Mouse (Mus musculus) adrenal gland, adult 18-20 months (tissue): ENCODE results near the gene Knstrn. TPM values are rescaled to one million over a fixed set of nuclear protein-coding genes. Genes with fewer than 3 reads are reported as not detected.

ENCODE experiments used
- DNase-seq, 2 experiments: peaks; one replicate each; pipeline ENCODE4 v3.0.0; 2021 to 2022; ENCODE audit warnings: low spot score in 2 of 2
- total RNA-seq, 2 experiments: library from RNA; stranded (reverse); gene quantifications; 1 replicate in 1 of 2; 2 replicates in 1 of 2; pipeline ENCODE4 v1.2.3; 2021

Gene Knstrn
- total RNA-seq, 2 experiments from 2014 or later = 1.2 to 1.5 TPM

DNA sequence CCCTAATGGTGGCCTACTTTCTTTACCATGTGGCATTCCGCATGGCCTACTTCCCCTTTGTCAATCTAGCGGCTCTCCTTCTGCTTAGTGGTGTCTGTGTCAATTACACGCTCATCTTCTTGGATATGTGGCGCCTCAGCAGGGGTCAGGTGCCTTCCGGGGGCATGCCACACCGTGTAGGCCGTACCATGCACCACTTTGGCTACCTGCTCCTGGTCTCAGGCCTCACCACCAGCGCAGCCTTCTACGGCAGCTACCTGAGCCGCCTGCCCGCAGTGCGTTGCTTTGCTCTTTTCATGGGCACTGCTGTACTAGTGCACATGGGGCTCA, 23.6 kb upstream of the Knstrn start:
- no peak for DNase-seq

DNA sequence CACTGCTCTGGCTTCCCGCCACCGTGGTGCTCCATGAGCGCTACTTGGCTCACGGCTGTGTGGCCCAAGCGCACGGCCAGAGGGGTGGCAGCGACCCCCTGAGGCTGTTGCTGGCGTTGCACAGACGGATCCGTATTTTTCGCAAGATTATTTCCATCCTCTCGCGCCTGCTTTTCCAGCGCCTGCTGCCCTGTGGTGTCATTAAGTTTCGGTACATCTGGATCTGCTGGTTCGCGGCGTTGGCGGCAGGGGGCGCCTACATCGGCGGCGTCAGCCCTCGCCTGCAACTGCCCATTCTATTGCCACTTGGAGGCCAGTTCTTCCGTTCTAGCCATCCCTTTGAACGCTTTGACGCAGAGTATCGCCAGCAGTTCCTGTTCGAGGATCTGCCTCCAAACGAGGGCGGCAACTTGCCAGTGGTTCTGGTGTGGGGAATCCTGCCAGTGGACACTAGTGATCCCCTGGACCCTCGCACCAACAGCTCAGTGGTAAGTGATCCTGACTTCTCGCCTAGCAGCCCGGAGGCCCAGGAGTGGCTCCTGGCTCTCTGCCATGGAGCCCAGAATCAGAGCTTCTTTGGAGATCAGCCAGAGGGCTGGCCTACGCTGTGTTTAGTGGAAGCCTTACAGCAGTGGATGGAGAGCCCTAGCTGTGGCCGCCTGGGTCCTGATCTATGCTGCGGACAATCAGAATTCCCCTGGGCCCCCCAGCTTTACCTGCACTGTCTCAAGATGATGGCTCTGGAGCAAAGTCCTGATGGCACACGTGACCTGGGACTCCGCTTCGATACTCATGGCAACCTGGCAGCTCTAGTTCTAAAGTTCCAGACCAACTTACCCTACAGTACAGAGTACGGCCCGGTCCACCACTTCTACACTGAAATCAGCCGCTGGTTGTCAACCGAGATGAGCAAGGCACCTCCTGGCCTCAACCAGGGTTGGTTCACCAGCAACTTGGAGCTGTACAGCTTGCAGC, 23.0 kb upstream of the Knstrn start:
- DNase-seq = peak; percentile 70 to 73

- DNase-seq = no peak
These were observed 22.1 kb upstream of the Knstrn start for GRCm38 (mm10) chr2:118791591-118792258.

GRCm38 (mm10) chr2:118792259-118792613, 21.6 kb upstream of the Knstrn start:
- no peak for DNase-seq

- DNase-seq = no peak
These were observed 20.2 kb upstream of the Knstrn start for GRCm38 (mm10) chr2:118793636-118794035.

- DNase-seq = no peak
These were observed 11.2 kb upstream of the Knstrn start for GRCm38 (mm10) chr2:118802542-118803118.

GRCm38 (mm10) chr2:118804474-118804873, 9.3 kb upstream of the Knstrn start:
- no peak for DNase-seq

GRCm38 (mm10) chr2:118805137-118805536, 8.7 kb upstream of the Knstrn start:
- DNase-seq = no peak

DNA sequence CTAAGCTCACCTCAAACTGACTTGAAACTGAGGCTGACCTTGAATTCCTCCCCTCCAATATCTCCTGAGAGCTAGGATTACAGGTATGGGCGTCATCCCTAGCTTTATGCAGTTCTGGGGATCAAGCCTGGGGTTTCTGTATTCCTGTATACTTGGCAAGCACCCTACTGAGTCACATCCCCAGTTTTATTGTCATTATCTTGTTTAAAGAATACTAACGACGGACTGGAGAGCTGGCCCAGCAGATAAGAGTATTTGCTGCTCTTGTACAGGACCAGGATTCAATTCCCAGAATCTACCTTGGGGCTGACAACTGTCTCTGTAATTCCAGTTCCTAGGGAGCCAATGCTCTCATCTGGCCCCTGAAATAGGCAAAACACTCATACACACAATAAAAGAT, 8.0 kb upstream of the Knstrn start:
- no peak for DNase-seq

GRCm38 (mm10) chr2:118806860-118807259, 6.9 kb upstream of the Knstrn start:
- no peak for DNase-seq

DNA sequence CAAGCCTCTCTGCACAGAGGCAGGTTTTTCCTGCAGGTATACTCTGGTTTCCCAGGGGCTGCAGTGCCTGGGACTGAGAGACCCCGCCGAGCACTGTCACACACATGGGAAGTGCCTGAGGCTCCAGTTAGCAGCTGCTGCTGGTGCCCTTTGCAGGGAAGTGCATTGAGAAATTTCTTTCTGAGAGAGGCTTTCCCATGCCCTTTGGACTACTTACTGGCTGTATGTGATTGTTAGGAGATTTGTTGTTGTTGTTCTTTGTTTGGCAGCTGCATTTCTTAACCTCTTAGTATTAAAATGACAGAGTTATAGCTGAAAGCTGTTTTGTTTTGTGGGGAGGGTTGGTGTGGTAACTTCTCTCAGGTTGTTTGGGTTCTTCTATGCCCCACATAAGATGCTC, 2.9 kb upstream of the Knstrn start:
- no peak for DNase-seq

GRCm38 (mm10) chr2:118812724-118813123, 1.1 kb upstream of the Knstrn start:
- DNase-seq = no peak

DNA sequence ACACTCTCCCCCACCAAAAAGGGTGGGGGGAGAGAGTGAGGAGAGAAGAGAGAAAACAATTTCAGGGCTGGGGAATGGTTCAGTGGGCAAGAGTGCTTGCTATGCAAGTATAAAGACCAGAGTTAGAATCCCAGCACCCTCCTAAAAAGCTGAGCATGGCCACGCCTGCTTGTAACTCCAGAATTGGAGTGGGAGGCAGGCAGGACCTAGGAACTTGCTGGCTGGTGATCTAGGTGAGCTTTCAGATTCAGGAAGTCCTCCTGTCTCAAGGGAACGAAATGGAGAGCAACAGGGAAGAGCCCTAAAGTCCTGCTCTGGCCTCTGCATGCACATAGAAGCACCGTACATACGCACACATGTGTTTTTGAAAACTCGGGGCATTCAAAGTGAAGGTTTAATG, 9.0 kb downstream of the Knstrn start:
- DNase-seq = no peak

GRCm38 (mm10) chr2:118824396-118824795, 10.6 kb downstream of the Knstrn start:
- no peak for DNase-seq

DNA sequence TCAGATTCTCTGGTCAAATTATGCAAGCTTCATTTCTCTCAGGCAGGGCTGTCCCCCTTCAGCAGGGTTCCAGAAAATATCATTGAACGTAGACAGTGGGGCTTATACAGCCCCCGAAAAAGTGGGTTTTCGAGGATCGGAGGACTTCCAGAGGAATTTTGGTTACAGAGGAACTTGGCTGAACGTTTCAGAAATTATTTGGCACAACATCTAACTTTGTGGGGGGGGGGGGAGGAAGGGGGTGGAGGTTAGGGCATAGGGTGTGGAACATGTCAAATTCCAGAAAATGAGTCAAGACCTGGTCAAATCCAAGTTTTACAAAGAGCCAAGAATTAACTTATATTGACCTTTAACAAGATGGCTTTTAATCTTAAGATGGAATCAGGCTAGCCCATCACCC, 15.3 kb downstream of the Knstrn start:
- no peak for DNase-seq

GRCm38 (mm10) chr2:118834061-118834460, 20.3 kb downstream of the Knstrn start:
- DNase-seq = no peak

- DNase-seq = no peak
These were observed 21.3 kb downstream of the Knstrn start for GRCm38 (mm10) chr2:118835115-118835514.

DNA sequence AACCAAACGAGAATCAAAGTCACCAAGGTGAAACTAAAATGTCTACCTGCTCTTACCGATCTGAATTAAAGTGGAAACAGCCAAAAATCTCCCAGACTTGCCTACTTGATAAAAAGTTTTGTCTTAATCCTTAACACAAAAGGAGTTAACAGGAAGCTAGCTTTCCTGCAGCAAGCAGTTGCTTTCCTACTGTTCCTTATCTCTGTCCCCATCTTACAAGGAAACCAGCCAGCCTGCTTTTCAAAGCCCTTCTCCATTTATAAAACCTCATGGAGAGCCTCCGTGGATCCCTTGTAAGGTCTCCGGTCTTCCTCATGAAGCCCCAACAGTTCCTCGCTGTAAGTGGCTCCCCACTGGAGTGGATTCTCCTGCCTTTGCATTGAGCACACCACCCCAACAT, 24.5 kb downstream of the Knstrn start:
- no peak for DNase-seq

- no peak for DNase-seq
These were observed 27.4 kb downstream of the Knstrn start for GRCm38 (mm10) chr2:118841186-118841585.

- peak; percentile 79 to 88 for DNase-seq
These were observed 28.0 kb downstream of the Knstrn start for GRCm38 (mm10) chr2:118841774-118842173.

DNA sequence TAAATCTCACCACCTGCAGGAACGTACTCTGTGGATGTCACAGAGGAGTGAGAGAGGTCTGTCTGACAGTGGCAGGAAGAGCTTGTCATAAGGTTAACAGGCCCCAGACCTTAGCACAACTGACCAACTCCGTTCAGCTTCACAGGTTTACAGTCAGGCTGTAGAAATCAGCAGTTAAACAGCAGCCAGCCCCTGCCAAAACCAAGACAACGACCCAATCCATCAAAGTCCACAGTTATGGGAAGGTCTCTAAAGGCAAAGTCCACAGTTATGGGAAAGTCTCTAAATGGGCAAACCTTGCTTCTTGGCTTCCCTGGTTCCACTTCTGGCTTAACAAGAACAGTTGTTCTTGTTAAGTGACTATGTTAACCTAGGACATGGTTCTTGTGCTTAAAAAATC, 30.6 kb downstream of the Knstrn start:
- no peak for DNase-seq

DNA sequence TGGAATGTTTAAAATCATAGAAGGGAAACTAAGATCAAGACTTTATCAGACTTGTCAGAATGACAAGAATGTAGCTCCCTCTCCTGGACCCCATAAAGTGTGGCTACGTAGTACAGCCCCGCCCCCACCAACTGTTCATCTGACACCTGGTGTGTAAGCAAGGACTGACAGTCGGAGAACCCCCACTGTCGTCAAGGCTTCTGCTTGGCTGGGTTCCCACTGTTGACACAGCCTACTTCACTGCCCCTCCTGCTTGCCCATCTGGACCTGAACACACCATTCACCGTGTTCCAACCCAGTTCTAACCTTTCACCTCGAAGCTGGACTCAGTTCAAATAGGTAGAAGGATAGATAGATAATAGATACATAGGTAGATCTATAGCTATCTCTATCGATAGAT, 32.4 kb downstream of the Knstrn start:
- no peak for DNase-seq
